Comparison of ENCODE assay signal across 10 mouse cellular contexts in the genomic region with DNA sequence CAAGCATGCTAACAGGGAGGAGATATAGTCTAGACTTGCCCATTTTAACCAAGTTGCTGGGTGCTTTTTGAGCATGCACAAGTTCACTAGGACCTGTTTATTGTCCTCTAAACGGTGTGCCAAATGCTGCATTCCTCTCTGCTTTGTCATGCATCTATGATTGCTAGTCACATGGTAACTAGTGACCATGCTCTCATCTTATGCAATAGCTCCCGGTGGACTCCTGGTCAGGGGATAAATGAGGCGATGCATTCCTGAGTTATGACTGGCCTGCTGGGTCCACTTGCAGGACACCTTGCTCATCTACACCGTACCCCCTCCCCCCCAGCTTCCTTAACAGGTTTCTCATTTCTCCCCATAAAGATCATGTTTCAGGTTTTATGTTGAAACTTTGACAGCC.
DNase-seq lines count a peak whose midpoint lies in the region; ATAC-seq lines count a peak whose summit lies in the region.
"Had no signal": no experiment of that assay in that cellular context is flagged by ENCODE, and none has a peak within 500 bp of the region (broad histone marks: within the 10 kb centered on the region; RNA-seq: fewer than 3 reads in every experiment).

No protein-coding gene starts in this region.

- WGBS in neural tube, embryonic 15.5 days, result 70% methylated on average over 4 of the region's 4 CpGs
- 77% methylated on average over 4 of the region's 4 CpGs for WGBS in midbrain, embryonic 15.5 days

- no peaks in the 10 kb centered on the region for H3K36me3 ChIP-seq in neural tube, embryonic 15.5 days
- no peaks in the 10 kb centered on the region for H3K36me3 ChIP-seq in midbrain, embryonic 15.5 days (replicated peaks)
- H3K36me3 ChIP-seq: embryonic facial prominence, embryonic 13.5 days; hindbrain, embryonic 10.5 days had no signal

- H3K27me3 ChIP-seq in neural tube, embryonic 15.5 days (replicated peaks), result no peaks in the 10 kb centered on the region
- H3K27me3 ChIP-seq in midbrain, embryonic 15.5 days (replicated peaks), result no peaks in the 10 kb centered on the region
- H3K27me3 ChIP-seq: embryonic facial prominence, embryonic 13.5 days had no signal

- DNase-seq in urinary bladder, postnatal 14 days (ENCODE audit: low spot score), result peak; percentile 62
- no peak for DNase-seq in urinary bladder, adult 2 months (ENCODE audit: low spot score)
- DNase-seq in gastrocnemius, adult 8-10 months (ENCODE audit: low spot score in 2 of 2), result peak; percentile 23 to 38
- DNase-seq in kidney, postnatal 14 days, result peak; percentile 79
- DNase-seq in spleen, postnatal 10 days (ENCODE audit: low spot score in 2 of 2), result no peak

- H3K4me1 ChIP-seq in neural tube, embryonic 15.5 days, result peaks cover 5% of the 10 kb centered on the region
- peaks cover 6% of the 10 kb centered on the region for H3K4me1 ChIP-seq in midbrain, embryonic 15.5 days

- no peak overlapping the region for H3K9ac ChIP-seq in neural tube, embryonic 15.5 days (replicated peaks)
- no peak overlapping the region for H3K9ac ChIP-seq in midbrain, embryonic 15.5 days
- H3K9ac ChIP-seq: embryonic facial prominence, embryonic 13.5 days; liver, embryonic 14.5 days had no signal

- H3K27ac ChIP-seq in neural tube, embryonic 15.5 days (replicated peaks), result no peak overlapping the region
- H3K27ac ChIP-seq in midbrain, embryonic 15.5 days, result no peak overlapping the region
- H3K27ac ChIP-seq: embryonic facial prominence, embryonic 13.5 days; hindbrain, embryonic 10.5 days; liver, embryonic 14.5 days had no signal

- H3K4me2 ChIP-seq in neural tube, embryonic 15.5 days, result no peak overlapping the region
- no peak overlapping the region for H3K4me2 ChIP-seq in midbrain, embryonic 15.5 days
- H3K4me2 ChIP-seq: embryonic facial prominence, embryonic 13.5 days had no signal

- H3K9me3 ChIP-seq in neural tube, embryonic 15.5 days (replicated peaks), result no peaks in the 10 kb centered on the region
- no peaks in the 10 kb centered on the region for H3K9me3 ChIP-seq in midbrain, embryonic 15.5 days
- H3K9me3 ChIP-seq: embryonic facial prominence, embryonic 13.5 days; hindbrain, embryonic 10.5 days had no signal

- ATAC-seq in neural tube, embryonic 15.5 days (ENCODE audit: low FRiP score), result no peak
- no peak for ATAC-seq in midbrain, embryonic 15.5 days (replicated peaks)

- H3K4me3 ChIP-seq in neural tube, embryonic 15.5 days (replicated peaks), result no peak overlapping the region
- no peak overlapping the region for H3K4me3 ChIP-seq in midbrain, embryonic 15.5 days
- H3K4me3 ChIP-seq: embryonic facial prominence, embryonic 13.5 days; hindbrain, embryonic 10.5 days had no signal

Comparison
In these comparisons a context has a peak if more than half of its experiments do, and no peak if none do; other contexts are left out.
1. DNase-seq: peak in urinary bladder, postnatal 14 days (single experiment), gastrocnemius, adult 8-10 months (2 of 2) and kidney, postnatal 14 days (single experiment); none in urinary bladder, adult 2 months (single experiment) and spleen, postnatal 10 days (0 of 2).